Mouse (Mus musculus) mesoderm, embryonic 11.5 days (tissue): ENCODE data around the gene Peg3.
A peak's percentile ranks its signal among the peaks of the same experiment; 100 is the strongest.
"Not testable (repeated sequence)": the region's sequence is repeated elsewhere in the genome, so short reads cannot be mapped to it uniquely, and the experiment has no call there.

Experiments used
- DNase-seq: peaks from one replicate; pipeline ENCODE4 v3.0.0-alpha.2; 2012; ENCODE audit warnings: low read depth, low spot score

The Peg3 gene

DNA sequence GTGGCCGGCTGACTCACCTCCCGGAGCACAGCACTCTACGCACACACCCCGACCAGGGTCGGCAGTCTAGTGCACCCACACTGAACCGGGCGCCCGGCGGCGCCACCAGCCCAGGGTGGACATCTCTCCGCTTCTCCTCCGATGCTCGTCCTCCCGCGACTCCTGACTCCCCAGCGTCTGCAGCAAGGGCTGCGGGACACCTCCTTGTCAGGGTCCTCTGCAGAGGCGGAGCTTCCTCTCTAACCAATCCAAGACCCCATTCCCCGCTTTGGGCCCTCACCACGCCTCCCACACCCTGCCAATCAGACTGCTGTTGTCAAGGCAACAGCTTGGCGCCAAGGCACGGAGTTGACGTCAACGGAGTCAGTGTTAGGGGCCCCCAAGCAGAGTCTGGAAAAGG is at the start of gene Peg3, which contains the start of gene Usp29:
Gene Peg3, minus strand, starts transcription at position 191 of the 400 bp plus-strand sequence.
Gene Usp29, plus strand, starts transcription at position 338 of the 400 bp plus-strand sequence.
- DNase-seq = peak; percentile 94

DNA sequence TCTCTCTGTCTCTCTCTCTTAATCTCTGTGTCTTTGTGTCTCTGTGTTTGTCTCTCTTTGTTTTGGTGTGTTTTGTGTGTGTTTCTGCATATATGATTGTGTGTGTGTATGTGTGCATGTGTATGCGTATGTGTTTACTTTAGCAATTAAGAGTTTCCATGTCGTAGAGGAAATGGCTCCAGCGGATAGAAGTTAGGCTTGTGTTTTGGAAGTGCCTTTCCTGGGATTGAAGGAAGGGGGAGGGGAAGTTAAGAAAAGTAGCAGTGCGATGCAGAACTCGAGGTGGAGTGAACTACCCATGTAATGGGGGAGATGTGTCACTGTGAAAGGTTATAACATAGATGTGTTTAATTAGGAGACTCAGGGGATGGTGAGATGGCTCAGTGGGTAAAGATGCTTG is 48.9 kb upstream of the Peg3 start:
- no peak for DNase-seq

DNA sequence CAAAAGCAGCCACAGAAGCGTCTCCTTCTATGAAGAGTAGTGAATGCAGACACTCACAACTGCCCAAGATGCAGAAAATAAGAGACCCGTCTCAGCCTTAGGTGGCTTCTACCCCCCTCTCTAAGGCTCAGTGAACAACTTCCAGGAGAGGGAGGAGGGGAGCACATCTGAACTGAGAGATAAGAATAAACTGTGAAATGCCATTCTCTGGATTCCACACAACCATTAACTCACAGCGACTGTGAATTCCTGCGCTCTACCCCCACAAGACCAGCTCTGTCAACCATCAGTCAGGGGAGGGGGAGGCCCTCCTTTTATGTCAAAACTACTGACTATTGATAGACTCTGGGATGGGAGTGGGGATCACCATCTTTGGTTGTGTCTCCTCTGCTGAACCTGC is 47.5 kb upstream of the Peg3 start:
- DNase-seq = peak; percentile 72

DNA sequence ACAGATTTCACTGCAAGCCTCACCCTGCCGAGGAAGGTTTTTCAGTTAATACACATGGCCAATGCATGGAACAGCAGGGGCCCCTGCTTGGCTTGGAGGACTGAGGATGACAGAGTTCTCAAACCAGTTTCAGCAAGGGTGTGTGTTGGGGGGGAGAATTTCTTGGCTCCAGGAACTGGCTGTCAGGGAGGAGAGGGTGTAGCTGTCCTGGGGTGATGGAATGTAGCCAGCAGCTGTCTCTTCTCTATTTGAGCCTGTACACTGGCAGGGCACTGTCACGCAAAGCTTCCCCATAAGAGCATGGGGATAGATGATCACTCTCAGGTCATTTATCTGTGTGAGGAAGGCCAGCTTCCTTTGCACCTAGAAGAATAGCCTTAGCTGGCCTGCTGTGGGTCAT is 46.9 kb upstream of the Peg3 start:
- DNase-seq = no peak

DNA sequence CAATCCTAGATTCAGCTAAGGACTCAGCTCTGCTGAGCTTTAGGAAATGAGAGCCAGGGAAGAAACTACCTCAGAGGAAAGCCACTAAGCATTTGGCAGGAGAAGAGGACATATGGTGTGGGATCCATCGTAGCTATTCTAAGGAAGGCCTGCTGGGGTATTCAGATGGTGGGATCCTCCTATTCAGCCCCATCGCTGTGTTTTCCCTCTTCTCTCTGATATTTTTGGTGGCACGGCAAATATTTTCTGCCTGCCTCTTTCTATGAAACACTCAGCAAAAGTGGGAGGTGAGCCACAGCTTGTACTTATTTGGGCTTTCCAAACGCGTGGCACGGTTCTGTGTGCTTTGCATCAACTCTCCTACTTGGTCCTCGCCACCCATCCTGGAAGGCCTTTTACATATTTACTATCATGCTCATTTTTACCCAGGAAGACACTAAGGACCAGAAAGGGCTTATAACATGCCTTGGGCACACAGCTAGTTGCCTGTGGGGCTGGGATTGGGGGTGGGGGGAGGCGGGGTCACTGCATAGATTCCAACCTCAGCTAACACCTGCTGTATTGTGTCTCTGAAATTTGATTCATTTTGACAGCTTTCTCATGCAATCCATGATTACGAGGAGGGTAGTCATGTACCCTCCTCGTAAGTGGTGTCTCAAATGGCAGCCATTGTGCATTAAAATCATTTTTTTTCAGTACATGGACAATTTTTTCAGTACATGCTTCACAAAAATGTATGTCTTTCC is 46.3 kb upstream of the Peg3 start:
- no peak for DNase-seq

DNA sequence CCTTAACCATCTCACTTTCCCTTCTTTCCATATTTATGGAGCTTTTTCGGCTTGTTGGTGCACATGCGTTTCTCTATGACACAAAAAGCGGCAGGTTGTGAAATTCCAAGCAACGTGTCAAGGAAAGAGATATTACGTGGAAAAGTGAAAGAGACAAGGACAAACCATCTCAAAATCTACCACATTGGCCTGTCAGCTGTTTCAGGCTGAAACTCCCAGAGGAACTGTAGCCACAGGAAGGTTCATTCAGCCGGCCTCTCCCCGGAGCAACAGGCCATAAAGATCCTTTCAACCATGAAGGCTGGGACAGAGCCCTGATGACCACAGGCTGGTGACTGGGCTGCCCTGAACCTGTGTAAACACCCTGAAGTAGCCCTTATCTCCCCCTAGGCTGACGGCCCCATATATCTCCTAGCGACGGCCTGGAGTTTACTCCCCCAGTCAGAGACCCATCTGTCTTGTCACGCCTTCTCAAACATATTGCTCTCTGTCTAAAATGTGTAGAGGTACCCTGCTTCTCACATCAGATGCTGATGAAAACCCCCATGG is 43.7 kb upstream of the Peg3 start:
- not testable (repeated sequence) for DNase-seq

DNA sequence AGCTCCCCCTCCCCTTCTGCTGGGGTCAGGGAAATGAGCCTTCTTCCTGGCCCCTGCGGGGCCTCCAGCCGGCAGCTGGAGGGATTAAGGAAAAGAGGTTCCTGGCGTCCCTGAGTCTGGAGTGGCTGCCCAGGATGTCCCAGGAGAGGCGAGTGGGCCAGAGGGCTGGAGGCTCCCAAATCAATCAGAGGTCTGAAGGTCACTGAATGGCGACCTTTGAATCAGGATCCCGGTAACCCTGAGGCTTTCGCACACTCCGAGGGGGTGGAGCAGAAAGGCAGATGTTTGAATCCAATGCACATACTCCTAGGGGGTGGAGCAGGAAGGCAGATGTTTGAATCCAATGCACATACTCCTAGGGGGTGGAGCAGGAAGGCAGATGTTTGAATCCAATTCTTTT is 40.1 kb upstream of the Peg3 start:
- DNase-seq = peak; percentile 68

DNA sequence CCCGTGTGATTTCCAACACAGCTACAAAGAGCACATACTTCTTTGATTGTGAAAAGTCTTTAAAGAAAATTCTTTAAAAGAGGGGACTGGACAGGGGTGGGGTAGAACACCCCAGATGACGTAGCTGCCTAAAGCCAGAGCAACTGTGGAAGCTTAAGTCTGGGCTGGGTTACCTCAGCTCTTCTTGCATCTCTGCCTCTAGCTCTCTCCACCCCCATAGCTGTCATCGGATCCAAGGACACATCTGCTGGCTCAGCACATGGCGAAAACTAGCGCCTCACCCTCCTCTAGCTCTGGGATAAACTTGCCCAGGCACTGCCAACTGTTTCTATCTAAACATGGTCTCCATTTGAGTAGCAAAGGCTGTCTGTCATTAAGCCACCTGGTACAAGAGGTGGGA is 35.0 kb upstream of the Peg3 start:
- no peak for DNase-seq

DNA sequence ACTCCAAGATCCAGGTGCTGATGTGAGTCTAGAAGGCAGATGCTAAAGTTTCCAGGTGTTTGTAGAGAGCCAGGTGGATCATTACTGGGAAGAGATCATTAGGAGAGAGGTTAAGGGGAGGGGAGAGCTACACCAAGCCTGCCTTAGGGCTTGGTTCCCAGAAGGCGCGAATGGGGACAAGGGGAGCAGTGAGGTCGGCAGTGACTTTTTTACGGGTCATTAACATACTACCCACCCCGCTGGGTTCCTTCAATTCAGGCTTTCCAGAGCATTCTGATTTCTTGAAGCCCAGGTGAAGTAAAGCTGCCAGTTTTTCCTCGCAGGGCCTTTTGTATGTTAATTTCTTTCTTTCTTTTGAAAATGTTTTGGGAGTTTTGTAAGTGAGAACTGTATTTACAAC is 29.9 kb upstream of the Peg3 start:
- DNase-seq = no peak

DNA sequence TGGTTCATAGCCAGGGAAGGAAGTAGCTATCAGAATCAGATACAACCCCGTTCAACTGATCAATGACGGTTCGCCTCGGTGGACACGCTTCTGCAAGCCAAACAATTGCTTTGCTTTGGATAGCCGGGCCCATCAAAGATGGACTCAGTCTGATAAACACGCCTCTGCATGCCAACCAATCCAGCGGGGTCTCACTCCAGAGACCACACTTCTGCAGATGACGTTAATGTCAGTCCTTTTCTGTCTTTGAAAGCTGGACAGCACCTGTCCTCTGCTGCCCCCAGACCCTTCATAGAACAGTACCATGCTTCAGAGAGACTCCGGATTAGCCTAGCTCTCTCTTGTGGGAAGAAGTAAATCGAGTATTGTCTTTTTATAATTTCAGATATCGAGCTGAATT is 29.5 kb upstream of the Peg3 start:
- no peak for DNase-seq

DNA sequence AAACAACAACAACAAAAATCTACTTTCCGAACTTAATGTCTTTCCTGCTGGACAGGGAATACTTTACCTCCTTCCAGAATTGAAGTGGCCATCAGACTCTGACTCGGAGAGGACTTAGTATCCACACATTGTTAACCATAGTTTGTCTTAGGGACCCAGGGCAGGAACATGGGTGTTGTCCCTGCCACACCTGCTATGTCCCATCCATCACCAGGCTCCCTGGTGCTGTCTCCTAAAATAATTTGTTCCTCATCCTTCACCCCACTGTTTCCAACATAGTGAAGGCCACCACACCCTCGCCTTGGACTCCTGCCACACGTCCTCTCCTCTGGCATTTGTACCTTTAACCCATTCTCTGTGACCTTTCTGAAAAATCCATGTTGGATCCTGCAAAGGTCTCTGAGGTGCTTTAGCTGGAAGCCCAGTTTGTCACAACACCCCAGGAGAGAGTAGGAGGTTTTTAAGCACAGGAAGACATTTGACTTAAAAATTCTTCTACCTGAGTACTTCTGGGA is 26.6 kb upstream of the Peg3 start:
- DNase-seq = no peak

DNA sequence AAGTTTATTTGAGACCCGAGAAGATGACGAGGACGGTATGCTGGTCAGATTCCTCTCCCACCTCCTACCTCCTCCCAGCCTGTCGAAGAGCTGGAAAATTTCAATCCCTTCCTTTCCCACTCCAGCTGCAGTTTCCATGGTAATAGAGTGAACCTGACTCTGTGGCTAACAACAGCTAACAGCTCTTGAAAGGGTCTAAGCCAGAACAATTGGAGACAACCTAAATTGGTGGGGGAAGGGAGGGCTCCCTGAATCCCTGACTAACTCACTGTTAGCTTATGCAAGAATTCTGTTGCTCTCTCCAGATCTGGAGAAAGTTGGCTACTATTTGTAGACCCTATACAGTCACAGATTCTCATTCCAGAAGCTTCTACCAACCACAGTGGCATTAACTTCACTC is 23.2 kb upstream of the Peg3 start:
- no peak for DNase-seq

DNA sequence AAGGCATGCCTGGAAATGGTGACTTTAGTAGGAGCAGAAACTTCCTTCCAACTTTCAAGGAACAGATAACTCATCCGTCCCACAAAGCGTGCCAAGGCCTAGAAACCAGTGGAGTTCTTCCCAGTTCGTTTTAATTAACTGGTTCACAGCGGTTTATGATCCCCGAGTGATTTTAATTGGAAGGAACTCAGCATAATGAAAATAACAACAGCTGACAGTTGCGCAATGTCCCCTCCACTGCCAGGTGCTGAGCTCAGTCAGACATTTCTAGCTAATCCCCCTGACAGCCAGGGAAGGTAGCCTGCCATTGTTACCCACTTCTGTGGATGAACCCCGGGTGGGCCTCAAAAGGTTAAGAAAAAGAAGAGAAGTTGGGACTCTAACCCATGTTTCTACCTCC is 19.0 kb upstream of the Peg3 start:
- no peak for DNase-seq

DNA sequence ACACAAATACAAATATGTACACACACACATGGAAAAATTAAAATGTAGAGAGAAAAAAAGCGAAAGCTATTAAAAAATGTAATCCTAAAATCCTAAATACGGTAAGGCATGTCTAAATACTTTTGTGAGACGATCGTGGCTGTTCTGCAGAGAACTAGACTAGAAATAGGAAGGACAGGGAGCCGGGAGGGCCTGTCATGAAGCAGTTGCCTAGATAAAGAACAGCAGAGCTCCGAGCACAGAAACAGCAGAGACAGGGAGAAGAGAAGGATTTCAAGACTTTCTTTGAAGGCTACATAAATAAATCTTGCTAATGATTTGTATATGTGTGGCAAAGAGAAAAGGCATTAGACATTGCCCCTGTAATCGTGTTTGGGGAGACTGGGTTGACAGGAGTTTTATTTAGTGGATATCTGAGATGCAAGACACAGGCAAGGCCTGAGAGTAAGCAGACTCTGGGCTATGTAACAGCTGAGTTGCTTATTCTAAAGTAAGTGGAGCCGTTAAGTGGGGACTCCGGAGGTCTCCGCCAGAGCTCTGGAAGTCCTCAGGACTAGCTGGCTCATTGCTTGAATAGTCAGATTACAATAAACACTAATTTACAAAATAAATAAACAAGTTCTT is 14.2 kb upstream of the Peg3 start:
- peak; percentile 33 for DNase-seq

DNA sequence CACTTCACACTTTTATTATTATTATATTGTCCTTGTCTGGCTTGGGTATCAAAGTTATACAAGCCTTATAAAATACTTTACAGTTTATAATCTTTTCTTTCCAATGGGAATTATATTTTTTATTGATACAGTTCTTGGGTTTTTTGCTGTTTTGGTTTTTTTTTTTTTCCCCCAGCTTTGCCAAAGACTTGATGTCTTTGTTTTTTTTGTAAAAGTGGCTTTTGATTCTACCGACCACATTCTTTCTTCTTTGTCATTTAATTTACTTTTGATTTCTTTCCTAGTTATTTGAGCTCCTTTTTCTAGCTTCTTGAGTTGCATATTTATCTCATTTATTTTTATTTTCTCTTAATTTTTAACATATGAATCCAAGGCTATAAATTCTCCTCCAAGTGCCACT is 5.8 kb upstream of the Peg3 start:
- DNase-seq = no peak

DNA sequence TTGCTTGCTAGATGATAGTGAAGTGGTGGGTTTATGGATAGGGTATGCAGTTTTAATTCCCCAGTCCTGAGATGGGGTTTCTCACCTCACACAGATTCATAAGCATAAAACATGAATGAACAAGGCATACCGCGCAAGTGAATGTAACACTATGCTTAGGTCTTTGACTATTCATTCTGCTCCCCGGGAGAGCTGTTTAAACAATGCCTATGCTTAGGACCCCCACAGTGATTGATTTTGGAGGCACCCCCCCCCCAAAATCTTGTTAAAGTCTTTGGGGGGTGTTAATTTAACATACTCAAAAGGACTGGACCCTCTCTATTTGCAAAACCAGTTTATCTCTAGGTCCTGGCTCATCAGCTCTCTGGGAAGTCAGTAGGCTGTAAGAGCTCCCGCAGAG is 1.7 kb upstream of the Peg3 start:
- DNase-seq = no peak

DNA sequence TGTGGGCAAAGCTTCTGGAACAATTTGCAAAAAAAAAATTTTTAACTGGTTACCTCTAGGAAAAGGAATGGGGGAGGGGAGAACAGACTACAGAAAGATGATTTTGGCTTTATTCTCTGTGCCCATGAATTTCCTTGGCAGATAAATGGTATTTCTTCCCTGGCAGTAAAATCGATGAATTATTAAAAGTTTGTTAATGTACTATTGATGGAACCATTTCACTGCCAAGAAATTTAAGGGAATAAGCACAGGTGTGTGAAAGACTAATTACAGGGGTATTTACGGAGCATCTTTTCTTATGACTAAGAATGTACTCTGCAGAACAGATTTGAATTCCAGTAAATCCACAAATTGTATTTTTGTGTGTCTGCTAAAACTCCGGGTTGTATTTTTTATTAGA is 1.1 kb upstream of the Peg3 start:
- DNase-seq = no peak

DNA sequence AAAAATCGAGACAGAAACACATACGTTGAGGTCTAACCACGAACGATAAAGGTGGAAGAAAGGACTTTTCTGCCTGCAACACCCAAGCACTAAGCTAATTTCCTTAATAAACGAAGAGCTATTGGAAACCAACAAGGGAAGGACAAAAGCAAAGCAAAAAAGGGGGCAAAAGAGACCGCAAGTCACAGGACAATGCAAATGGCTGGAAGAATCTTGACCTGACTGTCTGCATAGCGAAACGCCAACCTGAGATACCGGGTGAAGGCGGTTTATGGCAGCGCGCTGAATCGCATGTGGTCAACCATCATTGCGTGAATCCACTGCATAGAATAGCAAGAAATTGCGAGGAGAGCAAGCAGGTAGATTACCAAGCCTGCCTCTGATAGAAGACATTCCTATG is 570 bp upstream of the Peg3 start:
- DNase-seq = peak; percentile 56

DNA sequence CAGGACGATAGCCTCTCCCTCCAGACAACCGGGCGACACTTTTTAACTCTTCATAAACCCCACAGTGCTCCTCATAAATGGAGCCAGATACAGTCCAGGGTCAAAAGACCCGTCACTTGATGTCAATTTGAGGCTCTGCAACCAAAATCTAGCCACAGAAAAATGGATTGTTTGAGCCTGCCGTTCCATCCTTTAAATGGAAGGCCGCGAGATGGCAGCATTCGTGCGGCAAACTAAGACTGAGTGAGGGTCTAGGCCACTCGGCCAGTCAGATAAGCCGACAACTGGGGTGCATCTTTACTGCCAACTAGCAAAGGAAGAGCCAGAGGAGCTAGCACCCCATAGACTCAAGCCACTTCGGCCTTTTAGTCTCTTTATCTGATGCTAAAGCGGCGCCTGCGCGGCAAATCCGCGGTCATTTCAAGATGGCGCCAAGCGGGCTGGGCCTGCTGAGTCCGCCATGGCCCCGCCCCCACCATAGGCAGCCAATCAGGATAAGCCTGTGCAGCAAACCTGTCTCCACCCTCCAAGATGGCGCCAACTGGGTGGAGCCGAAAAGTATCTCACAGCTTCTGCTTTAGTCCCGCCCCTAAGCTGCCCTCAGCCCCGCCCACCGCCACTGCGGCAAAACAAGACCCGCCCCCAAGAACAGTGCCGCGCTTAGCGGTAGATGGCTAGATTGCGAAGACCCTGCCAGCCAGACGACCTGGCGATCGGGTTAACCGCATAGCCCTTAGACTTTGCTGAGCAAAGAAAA is 992 bp downstream of the Peg3 start:
- DNase-seq = peak; percentile 95

DNA sequence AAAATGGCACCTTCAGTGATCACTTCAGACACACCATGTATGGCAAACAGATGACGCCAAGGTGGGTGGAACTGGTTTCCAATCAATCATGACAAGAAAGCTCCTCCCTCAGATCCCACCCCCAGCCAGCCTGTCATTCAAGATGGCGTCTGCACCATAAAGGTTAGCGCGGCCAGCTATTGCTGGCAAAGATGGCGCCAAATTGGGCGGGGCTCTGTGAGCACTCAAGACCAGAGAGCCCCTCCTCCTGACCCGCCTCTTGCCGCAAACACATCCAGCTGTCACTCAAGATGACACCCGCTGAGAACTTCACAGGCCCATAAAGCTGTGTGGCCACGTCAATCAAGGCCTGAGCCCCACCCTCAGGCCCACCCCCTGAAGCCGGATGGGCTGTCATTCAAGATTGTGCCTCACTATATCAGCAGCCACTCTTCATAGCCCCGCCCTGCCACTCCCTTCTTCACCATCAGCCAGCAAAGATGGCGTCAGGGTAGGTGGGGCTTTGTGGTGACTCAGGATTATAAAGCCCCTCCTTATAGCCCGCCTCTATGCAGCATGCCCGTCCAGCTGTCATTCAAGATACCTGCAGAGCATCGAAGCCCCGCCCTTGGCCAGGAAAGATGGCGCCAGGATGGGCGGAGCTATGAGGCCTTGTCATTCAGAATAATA is 1.8 kb downstream of the Peg3 start:
- DNase-seq = peak; percentile 94

DNA sequence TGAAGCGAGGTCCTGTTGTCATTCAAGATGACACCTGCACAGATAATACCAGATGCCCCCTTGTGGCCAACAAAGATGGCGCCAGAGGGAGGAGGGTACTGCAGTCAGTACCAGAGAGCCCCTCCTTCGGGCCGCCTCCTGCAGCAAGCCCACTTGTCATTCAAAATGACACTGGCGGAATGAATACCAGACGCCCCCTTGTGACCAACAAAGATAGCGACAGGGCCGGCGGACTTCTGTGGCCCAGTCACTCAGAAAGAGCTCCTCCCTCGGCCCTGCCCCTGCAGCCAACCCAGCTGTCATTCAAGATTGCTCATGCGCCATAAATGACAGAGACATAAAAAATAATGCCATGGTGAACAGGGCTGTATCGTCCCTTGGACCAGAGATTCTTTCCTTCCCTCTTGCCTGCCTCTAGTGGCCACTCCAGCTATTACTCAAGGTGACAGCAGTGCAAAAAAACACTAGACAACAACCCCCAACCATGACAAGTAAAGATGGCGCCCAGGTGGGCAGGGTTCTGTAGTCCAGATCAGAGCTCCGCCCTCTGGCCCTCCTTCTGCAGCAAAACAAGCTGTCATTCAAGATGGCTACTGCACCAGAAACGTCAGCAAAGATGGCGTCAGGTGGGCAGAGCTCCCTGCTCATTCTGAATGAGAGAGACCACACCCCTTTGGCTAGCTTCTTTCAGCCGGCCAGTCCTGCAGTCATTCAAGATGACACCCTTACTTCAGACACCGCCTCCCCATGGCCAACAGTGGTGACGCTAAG is 2.7 kb downstream of the Peg3 start:
- peak; percentile 82 for DNase-seq
